Mouse (Mus musculus) ES-Bruce4 (cell line): ENCODE measurements around the gene D330020A13Rik.

Experiments used
- CTCF ChIP-seq: IDR thresholded peaks from one replicate; pipeline ENCODE4 v1.8.1; 2011; ENCODE audit warnings: low read depth, low read length
- EP300 ChIP-seq: IDR thresholded peaks from 2 replicates; pipeline ENCODE4 v1.6.1; 2011; ENCODE audit warnings: low read depth, low read length; ENCODE audit not compliant: insufficient read depth

DNA sequence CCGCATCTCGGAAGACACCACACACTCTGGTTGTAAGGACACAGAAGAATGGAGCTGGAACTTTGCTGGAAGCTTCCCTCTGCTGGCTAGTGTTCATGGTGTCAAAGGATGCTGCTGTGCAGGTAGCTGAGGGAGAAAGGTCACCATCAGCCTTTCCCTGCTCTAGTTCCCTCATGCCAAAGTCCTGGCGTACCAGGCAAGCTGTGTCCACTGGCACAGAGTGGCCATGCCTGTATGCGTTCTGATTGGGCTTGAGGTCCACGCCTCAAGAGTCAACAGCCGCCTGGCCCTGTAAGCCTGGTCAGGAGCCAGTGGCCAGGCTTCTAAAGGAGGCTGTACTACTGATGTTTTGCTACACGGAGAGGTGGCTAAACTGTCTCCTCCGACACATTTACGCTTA is 15.2 kb downstream of the D330020A13Rik start:
- TF ChIP-seq CTCF (no peak), EP300 (no peak)
